Mouse (Mus musculus) liver, embryonic 12.5 days (tissue): Measurements from ENCODE around the gene Tmem132a. TPM values are rescaled to one million over a fixed set of nuclear protein-coding genes. Genes with fewer than 3 reads are reported as not detected.

ENCODE experiments used
- ATAC-seq: fragments of 200-750 bp; cut with Nextera tagmentation; 2 replicates; pipeline ENCODE4 v1.8.0; 2017; ENCODE audit warnings: moderate number of reproducible peaks, mild to moderate bottlenecking, moderate library complexity
- H3K27ac ChIP-seq: fragments of 300-500 bp; sonication (generic); 2 replicates; pipeline ENCODE4 v1.5.1; 2016; ENCODE audit warnings: mild to moderate bottlenecking
- H3K27me3 ChIP-seq: fragments of 300-500 bp; sonication (generic); replicated peaks from 2 replicates; pipeline ENCODE4 v1.6.1; 2016; ENCODE audit warnings: mild to moderate bottlenecking, moderate library complexity
- H3K36me3 ChIP-seq: fragments of 300-500 bp; sonication (generic); 2 replicates; pipeline ENCODE4 v1.6.1; 2016; ENCODE audit warnings: mild to moderate bottlenecking, moderate library complexity
- H3K4me1 ChIP-seq: fragments of 300-500 bp; sonication (generic); 2 replicates; pipeline ENCODE4 v1.6.1; 2016
- H3K4me2 ChIP-seq: fragments of 300-500 bp; sonication (generic); 2 replicates; pipeline ENCODE4 v1.6.1; 2016; ENCODE audit warnings: mild to moderate bottlenecking, moderate library complexity
- H3K4me3 ChIP-seq: fragments of 300-500 bp; sonication (generic); 2 replicates; pipeline ENCODE4 v1.5.1; 2016; ENCODE audit warnings: mild to moderate bottlenecking, moderate library complexity
- H3K9ac ChIP-seq: fragments of 300-500 bp; sonication (generic); 2 replicates; pipeline ENCODE4 v1.6.1; 2016; ENCODE audit warnings: mild to moderate bottlenecking, moderate library complexity
- H3K9me3 ChIP-seq: fragments of 300-500 bp; sonication (generic); replicated peaks from 2 replicates; pipeline ENCODE4 v1.6.1; 2016; ENCODE audit warnings: mild to moderate bottlenecking, moderate library complexity
- WGBS: fragments of 180-500 bp; shearing (Covaris S2); methylation state at CpG from one replicate; pipeline ENCODE4 v1.1.7; 2016; ENCODE audit not compliant: insufficient replicate concordance; 5-methylcytosine and 5-hydroxymethylcytosine counted together
- polyA plus RNA-seq: library from polyadenylated mRNA; unstranded; fragments of >200 nt; fragmentation: Nextera tagmentation; extraction: Ambion mirVana; gene quantifications from 2 replicates; pipeline ENCODE4 v1.2.1, GENCODE M21; 2016

The Tmem132a gene
- polyA plus RNA-seq, 1 experiment from 2014 or later, result 10.6 TPM

DNA sequence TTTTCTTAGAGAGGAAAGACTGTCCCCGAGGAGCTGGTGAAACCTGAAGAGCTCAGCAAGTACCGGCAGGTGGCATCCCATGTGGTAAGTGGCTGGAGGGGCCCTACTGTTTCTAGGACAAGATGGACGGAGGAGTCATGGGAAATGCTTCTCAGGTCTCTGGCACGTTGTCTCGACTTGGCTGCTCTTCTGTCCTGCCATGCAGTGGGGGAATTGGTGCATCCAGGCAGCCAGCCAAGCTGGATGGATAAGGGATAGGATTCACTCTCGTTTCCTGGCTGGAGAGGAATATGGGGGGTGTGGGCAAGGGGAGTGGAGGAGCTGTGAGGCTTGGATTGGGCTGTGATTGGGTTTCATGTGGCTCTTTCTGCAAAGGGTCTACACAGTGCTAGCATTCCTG is 30.6 kb upstream of the Tmem132a start:
- H3K27me3 ChIP-seq, result no peaks in the 10 kb centered on the region
- no peak overlapping the region for H3K4me3 ChIP-seq
- 81% methylated on average over 6 of the region's 6 CpGs for WGBS
- no peak overlapping the region for H3K9ac ChIP-seq
- H3K36me3 ChIP-seq, result peaks cover 81% of the 10 kb centered on the region
- H3K9me3 ChIP-seq, result no peaks in the 10 kb centered on the region
- H3K4me1 ChIP-seq, result peaks cover 24% of the 10 kb centered on the region
- H3K4me2 ChIP-seq, result no peak overlapping the region
- no peak overlapping the region for H3K27ac ChIP-seq
- no peak for ATAC-seq

DNA sequence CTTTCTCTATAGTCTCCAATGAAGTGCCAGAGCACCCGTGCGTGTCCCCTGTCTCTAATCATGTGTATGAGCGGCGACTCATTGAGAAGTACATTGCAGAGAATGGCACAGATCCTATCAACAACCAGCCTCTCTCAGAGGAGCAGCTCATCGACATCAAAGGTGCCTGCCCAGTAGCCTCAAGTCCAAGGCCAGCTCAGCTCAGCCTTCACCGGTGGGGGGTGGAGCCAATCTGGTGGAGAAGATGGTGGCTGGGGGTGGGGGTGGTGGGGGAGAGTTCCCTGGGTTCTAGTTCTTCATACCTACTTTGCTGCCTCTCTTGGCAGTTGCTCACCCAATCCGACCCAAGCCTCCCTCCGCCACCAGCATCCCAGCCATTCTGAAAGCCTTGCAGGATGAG is 27.8 kb upstream of the Tmem132a start:
- WGBS, result 73% methylated on average over 8 of the region's 8 CpGs
- H3K27me3 ChIP-seq, result no peaks in the 10 kb centered on the region
- H3K36me3 ChIP-seq, result peaks cover 53% of the 10 kb centered on the region
- H3K4me2 ChIP-seq, result peak overlapping the region; percentile 93
- 0 out of 2 replicates have a peak overlapping the region, but pooled peaks have one; percentile 88 for H3K4me3 ChIP-seq
- H3K9ac ChIP-seq, result no peak overlapping the region
- no peak overlapping the region for H3K27ac ChIP-seq
- no peaks in the 10 kb centered on the region for H3K9me3 ChIP-seq
- peaks cover 27% of the 10 kb centered on the region for H3K4me1 ChIP-seq
- ATAC-seq, result no peak

DNA sequence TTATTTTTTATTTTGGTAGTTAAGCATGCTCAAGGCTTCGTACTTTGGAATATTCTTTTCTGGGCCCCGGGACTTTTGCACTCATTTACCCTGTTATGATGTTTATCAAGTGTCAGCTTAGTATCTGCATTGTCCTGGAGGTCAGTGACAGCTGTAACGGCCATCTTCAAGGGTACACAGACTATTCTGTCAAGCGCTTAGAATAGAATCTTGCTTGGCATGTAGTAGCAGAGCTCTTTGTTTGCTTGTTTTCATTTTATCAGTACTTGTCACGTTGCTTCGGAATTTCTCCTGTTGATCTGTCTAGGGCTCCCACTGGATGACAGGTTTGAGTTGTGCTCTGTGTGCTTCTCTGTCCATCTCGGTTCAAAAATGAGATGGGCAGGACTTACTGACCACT is 27.1 kb upstream of the Tmem132a start:
- ATAC-seq, result no peak

DNA sequence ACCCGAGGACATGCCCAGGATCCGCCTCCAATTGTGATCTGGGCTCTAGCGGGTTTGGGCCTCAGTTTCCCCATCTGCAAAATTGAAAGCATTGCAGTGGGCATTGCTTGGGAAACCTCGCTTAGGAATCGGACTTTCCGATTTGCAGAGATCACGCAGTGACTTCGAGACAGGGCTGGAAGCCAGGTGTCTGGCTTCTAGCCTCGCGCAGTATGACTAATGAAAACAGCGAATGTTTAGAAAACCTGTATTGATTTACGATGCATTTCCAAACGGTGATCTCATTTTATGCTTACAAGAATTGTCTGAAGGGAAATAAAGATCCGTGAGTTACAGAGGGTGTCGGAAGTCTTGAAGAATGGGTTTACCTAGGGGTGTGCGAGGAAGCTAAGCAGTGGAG is 26.0 kb upstream of the Tmem132a start:
- H3K4me3 ChIP-seq, result peak overlapping the region; percentile 88
- no peak for ATAC-seq
- H3K9ac ChIP-seq, result peak overlapping the region; percentile 85
- peak overlapping the region; percentile 93 for H3K4me2 ChIP-seq
- peak overlapping the region; percentile 88 for H3K27ac ChIP-seq
- 1% methylated on average over 16 of the region's 16 CpGs for WGBS
- no peaks in the 10 kb centered on the region for H3K27me3 ChIP-seq
- peaks cover 35% of the 10 kb centered on the region for H3K36me3 ChIP-seq
- H3K9me3 ChIP-seq, result no peaks in the 10 kb centered on the region
- H3K4me1 ChIP-seq, result peaks cover 27% of the 10 kb centered on the region

More for the DNA sequence above, 27.1 kb upstream of the Tmem132a start:
- Histone ChIP-seq H3K9ac (peak overlapping the region; percentile 85), H3K4me2 (peak overlapping the region; percentile 93), H3K4me1 (peaks cover 27% of the 10 kb centered on the region), H3K27me3 (no peaks in the 10 kb centered on the region), H3K36me3 (peaks cover 46% of the 10 kb centered on the region), H3K9me3 (no peaks in the 10 kb centered on the region), H3K4me3 (peak overlapping the region; percentile 88), H3K27ac (no peak overlapping the region)
- 61% methylated on average over 7 of the region's 7 CpGs for WGBS

DNA sequence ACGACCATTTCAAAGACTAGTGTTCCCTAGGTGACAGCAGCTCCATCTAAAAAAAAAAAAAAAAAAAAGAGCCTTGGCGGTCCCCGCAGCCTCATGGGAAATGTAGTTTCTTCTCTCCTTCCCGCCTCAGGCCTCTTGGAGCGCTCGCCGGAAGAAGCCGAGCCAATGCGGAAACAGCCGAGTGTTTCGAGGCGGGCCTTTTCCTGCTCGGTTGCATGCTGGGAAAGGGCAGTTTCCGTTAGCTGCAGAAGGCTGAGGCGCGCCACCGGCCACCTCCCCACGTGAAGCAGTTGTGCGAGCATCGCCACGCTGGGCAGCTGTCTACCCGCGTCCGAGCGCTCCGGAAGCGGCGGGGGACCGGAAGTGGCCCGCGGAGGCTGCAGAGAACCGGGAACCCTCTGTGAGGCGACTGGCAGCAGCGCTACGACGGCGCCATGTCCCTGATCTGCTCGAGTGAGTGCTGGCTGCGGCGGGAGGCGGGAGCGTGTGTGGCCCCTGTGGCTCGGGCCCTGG is 25.3 kb upstream of the Tmem132a start, which contains the start of gene Prpf19:
TSS of gene Prpf19 (plus strand) at position 216 of the 513 bp plus-strand sequence.
- ATAC-seq, result peak; percentile 93
- peak within 1 kb of the TSS; percentile 85 for H3K9ac ChIP-seq
- peaks cover 29% of the 10 kb centered on the region for H3K36me3 ChIP-seq
- no peaks in the 10 kb centered on the region for H3K9me3 ChIP-seq
- no peaks in the 10 kb centered on the region for H3K27me3 ChIP-seq
- under 1% methylated on average over 43 of the region's 43 CpGs for WGBS
- peak within 1 kb of the TSS; percentile 88 for H3K4me3 ChIP-seq
- H3K4me2 ChIP-seq, result peak within 1 kb of the TSS; percentile 93
- peaks cover 27% of the 10 kb centered on the region for H3K4me1 ChIP-seq
- H3K27ac ChIP-seq, result peak within 1 kb of the TSS; percentile 88

DNA sequence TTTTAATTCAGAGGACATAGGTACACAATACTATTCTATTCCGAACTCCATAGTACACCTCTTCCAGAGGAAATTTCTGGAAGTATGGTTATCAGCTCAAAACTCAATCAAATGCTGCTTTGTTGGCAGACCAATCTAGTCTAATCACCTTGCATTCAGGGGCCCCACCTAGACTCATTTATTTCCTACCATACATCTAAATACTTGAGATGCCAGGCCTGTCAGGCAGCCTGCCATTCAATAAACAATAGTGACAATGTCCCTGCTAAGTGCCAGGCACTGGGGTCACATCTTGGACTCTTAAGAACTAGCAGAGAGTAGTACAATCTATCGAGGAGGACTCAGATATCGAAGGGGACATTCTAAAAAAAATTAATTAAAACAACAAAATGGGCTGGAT is 22.5 kb upstream of the Tmem132a start:
- H3K4me3 ChIP-seq, result no peak overlapping the region
- WGBS, result 63% methylated on average over 3 of the region's 3 CpGs
- H3K9ac ChIP-seq, result no peak overlapping the region
- H3K4me1 ChIP-seq, result peaks cover 21% of the 10 kb centered on the region
- ATAC-seq, result no peak
- no peak overlapping the region for H3K4me2 ChIP-seq
- H3K27ac ChIP-seq, result no peak overlapping the region
- no peaks in the 10 kb centered on the region for H3K27me3 ChIP-seq
- H3K9me3 ChIP-seq, result no peaks in the 10 kb centered on the region
- no peaks in the 10 kb centered on the region; the same call in 1 of the 2 replicates for H3K36me3 ChIP-seq

DNA sequence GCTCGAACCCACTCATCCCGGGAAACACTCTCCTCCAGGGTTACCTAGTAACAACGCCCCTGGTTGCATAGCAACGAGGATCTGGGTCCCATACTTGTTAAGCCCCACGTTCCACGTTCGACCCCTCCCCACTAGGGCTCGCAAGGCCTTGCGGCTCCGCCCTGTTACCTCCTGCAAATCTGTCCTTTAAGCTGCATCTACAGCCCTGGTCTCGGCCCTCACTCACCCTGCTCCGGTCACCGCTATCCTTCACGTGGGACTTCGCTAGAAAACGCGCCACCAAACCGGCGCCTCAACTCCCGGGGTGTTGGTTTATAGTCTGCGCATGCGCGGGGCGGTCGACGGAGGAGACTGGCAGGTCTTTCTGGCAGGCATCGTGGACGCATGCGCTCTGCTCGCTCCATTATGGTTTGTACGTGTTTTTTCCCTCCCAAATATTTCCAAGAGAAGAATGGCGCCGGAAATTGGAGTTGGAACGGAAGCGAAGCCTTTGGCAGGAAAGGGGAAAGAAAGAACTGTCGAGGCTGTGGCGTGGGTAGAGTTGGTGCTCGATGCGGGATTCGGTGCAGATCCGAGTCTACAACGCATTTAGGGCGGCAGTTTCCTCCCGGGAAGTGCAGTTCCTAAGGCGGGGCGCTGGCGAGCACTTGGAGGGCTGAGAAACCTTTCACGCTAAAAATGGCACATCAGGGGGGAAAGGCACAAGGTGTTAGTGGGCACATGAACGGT is 11.8 kb upstream of the Tmem132a start, which contains the start of gene Tmem109:
TSS of gene Tmem109 (minus strand) at position 576 of the 729 bp plus-strand sequence.
- peak; percentile 88 for ATAC-seq
- Histone ChIP-seq H3K4me3 (peak within 1 kb of the TSS; percentile 60), H3K36me3 (no peaks in the 10 kb centered on the region), H3K27ac (peak within 1 kb of the TSS; percentile 78), H3K4me2 (peak within 1 kb of the TSS; percentile 94), H3K9ac (peak within 1 kb of the TSS; percentile 76), H3K9me3 (no peaks in the 10 kb centered on the region), H3K4me1 (peaks cover 27% of the 10 kb centered on the region), H3K27me3 (no peaks in the 10 kb centered on the region)
- WGBS, result under 1% methylated on average over 49 of the region's 49 CpGs

DNA sequence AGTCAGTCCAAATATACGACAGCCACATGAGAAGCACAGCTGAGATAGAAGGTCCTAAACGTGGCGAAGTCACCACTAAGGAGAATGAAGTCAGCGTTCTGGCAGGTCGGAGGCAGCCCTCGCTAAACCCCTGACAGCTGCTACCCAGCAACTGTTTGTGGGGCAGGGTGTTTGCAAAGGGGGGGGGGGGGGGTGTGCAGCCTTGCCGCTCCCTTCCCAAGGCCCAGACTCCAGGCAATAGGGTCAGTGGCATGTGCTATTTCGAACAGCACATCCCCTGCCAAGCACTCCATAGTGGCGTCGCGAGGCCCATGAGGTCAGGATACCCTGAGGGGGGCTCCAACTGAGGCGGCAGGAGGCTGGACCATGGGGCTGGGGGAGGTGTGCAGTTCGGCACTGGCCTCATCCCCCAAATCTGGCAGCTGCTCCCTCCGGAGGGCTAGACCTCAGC is 11.3 kb upstream of the Tmem132a start:
- 10% methylated on average over 14 of the region's 14 CpGs for WGBS
- Histone ChIP-seq H3K9me3 (no peaks in the 10 kb centered on the region), H3K27me3 (no peaks in the 10 kb centered on the region), H3K4me3 (peak overlapping the region; percentile 60), H3K36me3 (no peaks in the 10 kb centered on the region), H3K4me2 (peak overlapping the region; percentile 94), H3K27ac (no peak overlapping the region), H3K9ac (peak overlapping the region; percentile 76), H3K4me1 (peaks cover 27% of the 10 kb centered on the region)
- ATAC-seq, result peak; percentile 50

DNA sequence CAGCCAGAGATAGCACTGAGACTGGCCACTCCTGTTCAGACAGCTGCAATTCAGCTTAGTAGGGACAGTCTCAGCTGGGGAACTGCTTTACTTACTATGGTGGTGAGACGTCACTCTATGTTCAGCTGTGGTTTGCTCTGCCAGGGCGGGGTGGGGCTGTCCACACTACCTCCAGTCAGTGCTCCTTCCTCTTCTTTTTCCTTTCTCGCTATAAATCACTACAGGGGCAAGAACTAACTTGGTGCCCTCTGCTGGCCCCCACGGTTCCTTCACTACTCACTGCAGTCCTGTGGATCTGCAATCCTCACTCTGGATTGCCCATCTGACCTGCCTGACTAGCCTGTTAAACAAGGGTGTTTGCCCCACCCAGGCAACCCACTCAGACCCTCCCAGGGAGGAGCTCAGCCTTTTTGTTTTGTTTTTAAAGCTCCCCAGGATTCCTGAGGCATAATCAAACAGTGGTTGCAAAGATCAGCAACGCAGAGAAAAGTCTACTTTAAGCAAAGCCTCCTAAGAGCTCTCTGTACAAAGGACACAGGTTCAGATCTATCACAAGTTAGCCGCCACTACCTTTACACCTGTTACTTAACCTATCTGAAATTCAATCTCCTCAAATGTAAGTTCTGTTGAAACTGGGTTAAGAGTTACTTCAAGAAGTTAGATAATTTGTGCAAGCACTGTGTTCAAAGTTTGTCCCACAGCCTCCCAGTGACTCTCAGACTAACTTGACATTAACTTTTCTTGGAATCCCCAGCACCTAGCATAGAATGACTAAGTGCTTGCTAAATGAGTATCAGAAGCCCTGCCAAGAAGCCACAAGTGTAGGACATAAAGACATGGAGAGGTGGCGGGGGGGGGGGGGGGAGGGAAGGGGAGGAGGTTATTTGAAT is 10.6 kb upstream of the Tmem132a start:
- 31% methylated on average over 6 of the region's 7 CpGs for WGBS
- Histone ChIP-seq H3K4me3 (peak overlapping the region; percentile 60), H3K27ac (no peak overlapping the region), H3K27me3 (no peaks in the 10 kb centered on the region), H3K9me3 (no peaks in the 10 kb centered on the region), H3K4me2 (peak overlapping the region; percentile 94), H3K36me3 (no peaks in the 10 kb centered on the region), H3K4me1 (peaks cover 27% of the 10 kb centered on the region), H3K9ac (peak overlapping the region; percentile 76)
- no peak for ATAC-seq

DNA sequence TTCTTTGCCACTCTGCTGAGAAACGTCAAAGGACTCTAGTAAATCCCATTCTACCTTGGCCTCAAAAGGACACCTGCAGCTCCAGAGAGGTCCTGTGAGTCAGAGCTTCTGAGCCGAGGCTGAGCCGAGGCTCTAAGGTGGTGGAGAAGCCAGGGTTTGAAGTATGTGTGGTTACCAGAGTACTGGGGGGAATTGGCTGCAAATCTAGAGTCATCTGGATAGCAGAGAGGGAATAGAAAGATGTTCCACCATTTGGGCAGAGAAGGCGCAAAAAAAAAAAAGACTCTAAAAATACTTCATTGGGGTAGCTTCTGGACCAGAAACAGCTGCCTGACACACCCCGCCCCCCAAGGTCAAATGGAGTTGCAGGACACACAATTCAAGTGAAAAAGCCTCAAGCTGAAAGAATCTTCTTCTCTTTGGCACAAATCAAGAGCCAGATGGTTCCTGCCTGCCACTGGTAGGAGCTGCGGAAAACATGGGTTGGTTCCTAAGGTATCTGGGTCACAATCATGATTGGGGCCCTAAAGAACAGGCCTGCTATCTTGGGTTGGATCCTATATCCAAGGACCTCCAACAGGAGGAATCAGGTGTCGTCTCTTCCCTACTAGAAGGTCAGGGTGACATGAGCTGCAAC is 8.6 kb upstream of the Tmem132a start:
- no peak overlapping the region for H3K9ac ChIP-seq
- peaks cover 11% of the 10 kb centered on the region for H3K36me3 ChIP-seq
- no peak overlapping the region for H3K4me3 ChIP-seq
- ATAC-seq, result no peak
- H3K4me1 ChIP-seq, result peaks cover 27% of the 10 kb centered on the region
- no peak overlapping the region for H3K4me2 ChIP-seq
- no peaks in the 10 kb centered on the region for H3K9me3 ChIP-seq
- WGBS, result 74% methylated on average over 7 of the region's 7 CpGs
- no peak overlapping the region for H3K27ac ChIP-seq
- H3K27me3 ChIP-seq, result no peaks in the 10 kb centered on the region

DNA sequence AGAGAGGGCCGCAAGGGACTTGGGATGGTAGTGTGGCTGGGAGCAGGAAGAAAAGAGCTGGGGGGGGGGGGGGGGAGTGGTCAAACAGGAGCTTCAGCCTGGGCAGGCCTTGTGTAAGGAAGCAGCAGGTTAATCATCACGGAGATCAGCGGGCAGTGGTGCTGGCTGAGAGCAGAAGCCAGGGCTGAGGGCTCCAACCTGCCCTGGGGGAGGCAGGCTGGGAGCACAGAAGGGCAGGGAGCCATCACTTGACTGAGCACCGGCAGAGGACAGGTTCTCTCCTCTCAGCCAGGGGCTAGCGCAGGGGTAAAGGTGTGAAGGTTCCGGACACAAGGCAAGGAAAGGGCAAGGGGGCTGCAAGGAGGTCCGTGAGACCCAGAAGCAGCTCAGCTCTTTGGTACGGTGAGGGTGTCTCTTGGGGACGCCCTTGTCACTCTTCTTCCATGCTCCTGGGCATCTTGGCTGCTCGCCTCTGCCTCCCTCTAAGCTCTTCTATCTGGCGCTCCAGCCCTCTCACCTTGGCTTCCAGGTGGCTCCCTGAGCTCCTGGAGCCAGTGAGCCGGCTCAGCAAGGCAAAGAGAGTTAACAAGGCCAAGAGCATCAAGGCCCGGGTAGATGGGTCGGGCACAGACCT is 1.7 kb upstream of the Tmem132a start:
- Histone ChIP-seq H3K4me1 (peaks cover 15% of the 10 kb centered on the region; the same call in 1 of the 2 replicates), H3K9ac (no peak overlapping the region), H3K4me2 (no peak overlapping the region), H3K27me3 (peaks cover 47% of the 10 kb centered on the region), H3K4me3 (no peak overlapping the region), H3K36me3 (peaks cover 38% of the 10 kb centered on the region), H3K9me3 (no peaks in the 10 kb centered on the region), H3K27ac (no peak overlapping the region)
- 61% methylated on average over 14 of the region's 14 CpGs for WGBS
- ATAC-seq, result no peak
